ENCODE assay signal across 8 mouse cellular contexts in genomic region chr14:112218476-112218875, GRCm38 (mm10).
DNase-seq lines count a peak whose midpoint lies in the region; TF ChIP-seq lines count a peak whose summit lies in the region.
"Not testable (repeated sequence)": the region's sequence is repeated elsewhere in the genome, so short reads cannot be mapped to it uniquely, and the experiment has no call there.

No protein-coding gene starts in this region.

- peak; percentile 2 for DNase-seq in kidney, adult 11 months
- peak; percentile 5 for DNase-seq in kidney, adult 18-20 months
- DNase-seq in kidney, adult 2 months = peak; percentile 57
- peak; percentile 1 to 39 for DNase-seq in kidney, adult 8-10 months
- DNase-seq in kidney, adult 9 months = peak; percentile 35
- DNase-seq in kidney, postnatal 25 days = peak; percentile 18 to 33
- DNase-seq in kidney, postnatal 36 days = peak; percentile 12 to 61
- peak; percentile 14 to 20 for DNase-seq in kidney, postnatal 4 days

- H3K4me3 ChIP-seq in kidney, adult 2 months (ENCODE audit: insufficient read depth, low read depth, low read length) = not testable (repeated sequence)

- TF ChIP-seq POLR2A in kidney, adult 2 months (IDR thresholded peaks at IDR 0.05; ENCODE audit: low read depth, low read length) = not testable (repeated sequence)

- H3K27ac ChIP-seq in kidney, adult 2 months (ENCODE audit: insufficient read depth, low read depth, low read length) = not testable (repeated sequence)

- not testable (repeated sequence) for H3K27me3 ChIP-seq in kidney, adult 2 months (replicated peaks; ENCODE audit: control insufficient read depth, insufficient read depth, low read length)

- not testable (repeated sequence) for TF ChIP-seq CTCF in kidney, adult 2 months (conservative IDR thresholded peaks at IDR 0.05; ENCODE audit: insufficient read depth, insufficient read length, low read depth, low read length)

- H3K4me1 ChIP-seq in kidney, adult 2 months (ENCODE audit: control insufficient read depth, insufficient read depth, low read length) = not testable (repeated sequence)

- WGBS in kidney, adult 2 months = 34% methylated on average over 5 of the region's 5 CpGs

- H3K36me3 ChIP-seq in kidney, adult 2 months (ENCODE audit: control insufficient read depth, insufficient read depth, low read length) = not testable (repeated sequence)

Comparison
In these comparisons a context has a peak if more than half of its experiments do, and no peak if none do; other contexts are left out.
1. DNase-seq: peak in every context shown above with its lines; median percentile 57 in kidney, adult 2 months; 36 in kidney, postnatal 36 days; 35 in kidney, adult 9 months; 26 in kidney, postnatal 25 days; 20 in kidney, adult 8-10 months; 17 in kidney, postnatal 4 days; 5 in kidney, adult 18-20 months; 2 in kidney, adult 11 months.